Mouse (Mus musculus) liver, embryonic 15.5 days (tissue): ENCODE results near the gene Ddx47. TPM values are rescaled to one million over a fixed set of nuclear protein-coding genes. Genes with fewer than 3 reads are reported as not detected.

ENCODE experiments used
- ATAC-seq: fragments of 200-750 bp; cut with Nextera tagmentation; 2 replicates; pipeline ENCODE4 v1.8.0; 2017; ENCODE audit warnings: moderate number of reproducible peaks, mild to moderate bottlenecking, moderate library complexity; ENCODE audit not compliant: insufficient read depth
- H3K27ac ChIP-seq: fragments of 300-500 bp; sonication (generic); replicated peaks from 2 replicates; pipeline ENCODE4 v1.5.1; 2015; ENCODE audit warnings: mild to moderate bottlenecking, inconsistent platforms
- H3K27me3 ChIP-seq: fragments of 300-500 bp; sonication (generic); 2 replicates; pipeline ENCODE4 v1.6.1; 2015; ENCODE audit warnings: mild to moderate bottlenecking, inconsistent platforms
- H3K36me3 ChIP-seq: fragments of 300-500 bp; sonication (generic); replicated peaks from 2 replicates; pipeline ENCODE4 v1.6.1; 2015; ENCODE audit warnings: moderate library complexity, mild to moderate bottlenecking, inconsistent platforms
- H3K4me1 ChIP-seq: fragments of 300-500 bp; sonication (generic); replicated peaks from 2 replicates; pipeline ENCODE4 v1.6.1; 2015; ENCODE audit warnings: inconsistent platforms
- H3K4me2 ChIP-seq: fragments of 300-500 bp; sonication (generic); 2 replicates; pipeline ENCODE4 v1.6.1; 2015; ENCODE audit warnings: moderate library complexity, mild to moderate bottlenecking, inconsistent platforms
- H3K4me3 ChIP-seq: fragments of 300-500 bp; sonication (generic); replicated peaks from 2 replicates; pipeline ENCODE4 v1.5.1; 2015; ENCODE audit warnings: mild to moderate bottlenecking, inconsistent platforms
- H3K9ac ChIP-seq: fragments of 300-500 bp; sonication (generic); 2 replicates; pipeline ENCODE4 v1.6.1; 2015; ENCODE audit warnings: moderate library complexity, mild to moderate bottlenecking, inconsistent platforms
- H3K9me3 ChIP-seq: fragments of 300-500 bp; sonication (generic); replicated peaks from 2 replicates; pipeline ENCODE4 v1.6.1; 2016; ENCODE audit warnings: inconsistent platforms
- WGBS: fragments of 180-500 bp; shearing (Covaris S2); methylation state at CpG from one replicate; pipeline ENCODE4 v1.1.7; 2015; ENCODE audit warnings: mixed read lengths; ENCODE audit not compliant: insufficient replicate concordance; 5-methylcytosine and 5-hydroxymethylcytosine counted together
- polyA plus RNA-seq: library from polyadenylated mRNA; unstranded; fragments of >200 nt; fragmentation: Nextera tagmentation; extraction: Ambion mirVana; gene quantifications from 2 replicates; pipeline ENCODE4 v1.2.1, GENCODE M21; 2015

Gene Ddx47
- polyA plus RNA-seq, 1 experiment from 2014 or later: 54.6 TPM

DNA sequence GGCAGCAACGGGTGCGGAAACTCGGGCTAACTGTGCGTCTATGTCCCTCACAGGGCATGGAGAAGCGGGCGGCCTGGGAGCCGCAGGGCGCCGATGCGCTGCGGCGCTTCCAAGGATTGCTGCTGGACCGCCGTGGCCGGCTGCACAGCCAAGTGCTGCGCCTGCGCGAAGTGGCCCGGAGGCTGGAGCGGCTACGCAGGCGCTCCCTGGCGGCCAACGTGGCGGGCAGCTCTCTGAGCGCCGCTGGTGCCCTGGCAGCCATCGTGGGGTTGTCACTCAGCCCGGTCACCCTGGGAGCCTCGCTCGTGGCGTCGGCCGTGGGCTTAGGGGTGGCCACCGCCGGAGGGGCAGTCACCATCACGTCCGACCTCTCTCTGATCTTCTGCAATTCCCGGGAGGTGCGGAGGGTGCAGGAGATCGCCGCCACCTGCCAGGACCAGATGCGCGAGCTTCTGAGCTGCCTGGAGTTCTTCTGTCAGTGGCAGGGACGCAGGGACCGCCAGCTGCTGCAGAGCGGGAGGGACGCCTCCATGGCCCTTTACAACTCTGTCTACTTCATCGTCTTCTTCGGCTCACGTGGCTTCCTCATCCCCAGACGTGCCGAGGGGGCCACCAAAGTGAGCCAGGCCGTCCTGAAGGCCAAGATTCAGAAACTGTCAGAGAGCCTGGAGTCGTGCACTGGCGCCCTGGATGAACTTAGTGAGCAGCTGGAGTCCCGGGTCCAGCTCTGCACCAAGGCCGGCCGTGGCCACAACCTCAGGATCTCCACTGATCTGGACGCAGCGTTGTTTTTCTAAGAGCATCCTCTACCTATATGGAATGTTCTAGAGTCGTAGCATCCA lies 27.7 kb upstream of the Ddx47 start:
- Histone ChIP-seq H3K4me1 (peaks cover 60% of the 10 kb centered on the region), H3K27me3 (0 out of 2 replicates have a peak, but pooled peaks cover 3% of the 10 kb centered on the region), H3K4me3 (peak overlapping the region; percentile 67), H3K9me3 (no peaks in the 10 kb centered on the region), H3K4me2 (peak overlapping the region; percentile 82), H3K27ac (peak overlapping the region; percentile 92), H3K36me3 (no peaks in the 10 kb centered on the region), H3K9ac (peak overlapping the region; percentile 78)
- ATAC-seq: peak; percentile 77
- WGBS: 3% methylated on average over 62 of the region's 62 CpGs

DNA sequence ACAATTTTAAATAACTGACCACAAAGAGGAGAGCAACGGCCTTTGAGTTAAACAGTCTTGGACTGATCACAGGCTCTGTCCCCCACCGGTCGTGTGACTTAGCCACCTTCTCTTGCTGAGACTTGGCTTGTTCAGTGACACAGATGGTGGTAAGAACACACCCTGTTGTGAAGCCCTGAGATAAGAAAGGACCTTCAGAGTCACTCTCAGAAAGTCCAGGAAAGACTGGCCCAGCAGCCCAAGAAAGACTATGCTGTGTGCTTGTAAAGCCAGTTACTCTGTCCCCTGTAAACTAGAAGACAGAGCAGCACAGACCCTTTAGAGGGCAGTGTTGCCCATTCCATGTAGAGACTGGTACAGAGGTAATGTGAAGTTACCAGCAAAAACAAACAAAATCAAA lies 26.7 kb upstream of the Ddx47 start:
- Histone ChIP-seq H3K4me3 (peak overlapping the region; percentile 67), H3K36me3 (no peaks in the 10 kb centered on the region), H3K27me3 (0 out of 2 replicates have a peak, but pooled peaks cover 3% of the 10 kb centered on the region), H3K9me3 (no peaks in the 10 kb centered on the region), H3K9ac (peak overlapping the region; percentile 78), H3K4me1 (peaks cover 60% of the 10 kb centered on the region), H3K4me2 (peak overlapping the region; percentile 82), H3K27ac (peak overlapping the region; percentile 92)
- peak; percentile 92 for ATAC-seq
- 24% methylated on average over 3 of the region's 3 CpGs for WGBS

DNA sequence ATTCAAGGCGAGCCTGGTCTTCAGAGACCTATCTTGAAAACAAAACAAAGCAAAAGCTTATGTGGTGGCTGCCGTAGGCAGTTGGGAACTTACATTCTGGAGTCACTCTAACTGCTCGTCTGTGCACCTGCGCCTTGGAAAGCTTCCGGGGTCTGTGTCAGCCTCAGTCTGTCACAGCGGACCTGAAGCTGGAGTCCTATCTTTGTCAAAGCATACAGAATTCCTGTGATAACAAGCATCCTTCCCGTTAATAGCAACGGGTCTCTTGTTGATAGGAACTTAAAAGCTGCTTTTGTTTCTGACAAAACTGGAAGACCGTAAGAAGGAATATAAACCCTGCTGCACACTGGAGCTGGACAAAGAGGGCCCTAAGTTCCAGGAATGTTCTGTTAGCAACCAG lies 23.0 kb upstream of the Ddx47 start:
- 67% methylated on average over 9 of the region's 9 CpGs for whole genome bisulfite sequencing
- no peak for ATAC-seq
- H3K9ac ChIP-seq: no peak overlapping the region
- no peaks in the 10 kb centered on the region for H3K9me3 ChIP-seq
- H3K36me3 ChIP-seq: no peaks in the 10 kb centered on the region
- no peak overlapping the region for H3K4me3 ChIP-seq
- no peak overlapping the region for H3K4me2 ChIP-seq
- 0 out of 2 replicates have a peak, but pooled peaks cover 3% of the 10 kb centered on the region for H3K27me3 ChIP-seq
- peaks cover 31% of the 10 kb centered on the region for H3K4me1 ChIP-seq
- H3K27ac ChIP-seq: no peak overlapping the region

DNA sequence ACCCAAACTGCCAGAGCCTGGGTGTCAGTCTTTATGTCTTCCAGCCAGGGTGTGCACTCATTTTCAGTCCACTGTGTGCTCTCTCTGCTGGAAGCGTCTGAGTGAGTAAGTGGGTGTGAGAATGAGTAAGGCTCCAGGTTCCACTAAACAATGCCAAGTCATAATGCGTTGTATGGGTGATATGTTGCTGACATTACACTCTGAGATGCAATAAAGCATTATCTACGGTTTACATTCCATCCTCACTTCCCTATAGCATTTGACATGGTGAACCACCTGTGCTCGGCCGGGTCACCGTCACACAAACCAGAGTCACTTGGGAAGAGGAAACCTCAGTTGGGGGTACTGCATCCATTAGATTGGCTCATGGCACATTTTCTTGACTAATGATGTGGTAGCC lies 20.7 kb upstream of the Ddx47 start:
- Histone ChIP-seq H3K4me1 (peaks cover 16% of the 10 kb centered on the region), H3K4me2 (no peak overlapping the region), H3K36me3 (no peaks in the 10 kb centered on the region), H3K9ac (no peak overlapping the region), H3K4me3 (no peak overlapping the region), H3K27ac (no peak overlapping the region), H3K27me3 (0 out of 2 replicates have a peak, but pooled peaks cover 3% of the 10 kb centered on the region), H3K9me3 (no peaks in the 10 kb centered on the region)
- no peak for ATAC-seq
- WGBS: 68% methylated on average over 6 of the region's 6 CpGs

DNA sequence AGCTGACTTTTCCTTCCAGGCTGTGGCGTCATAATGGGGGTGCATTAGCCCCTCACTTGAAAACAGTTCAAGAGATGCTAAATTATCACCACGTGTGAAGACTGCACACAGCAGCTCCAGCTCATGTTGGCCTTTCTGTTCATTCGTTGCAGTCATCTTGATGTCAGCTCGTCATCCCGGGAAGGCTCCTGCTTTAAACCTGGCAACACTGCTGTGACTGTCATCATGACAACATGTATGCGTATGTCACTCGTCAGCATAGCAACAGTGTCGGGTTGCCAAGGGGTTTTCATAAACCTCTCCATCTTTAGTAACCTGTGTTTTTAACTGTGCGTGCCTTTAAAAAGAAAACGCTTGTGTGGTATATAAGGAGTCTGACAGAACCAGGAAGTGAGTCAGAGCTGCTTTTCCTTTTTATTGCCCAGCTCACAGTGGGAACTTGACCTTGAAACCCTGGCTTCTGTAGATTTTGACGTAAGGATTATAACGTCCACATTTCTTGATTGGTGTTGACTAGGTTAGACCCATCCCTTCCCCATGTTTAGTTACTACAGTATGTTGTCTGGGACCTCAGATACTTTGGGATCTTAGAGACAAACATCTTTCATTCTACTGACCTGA lies 17.3 kb upstream of the Ddx47 start:
- no peak overlapping the region for H3K4me2 ChIP-seq
- no peak overlapping the region for H3K9ac ChIP-seq
- H3K27me3 ChIP-seq: no peaks in the 10 kb centered on the region
- WGBS: 48% methylated on average over 12 of the region's 12 CpGs
- H3K4me3 ChIP-seq: no peak overlapping the region
- no peak overlapping the region for H3K27ac ChIP-seq
- no peaks in the 10 kb centered on the region for H3K36me3 ChIP-seq
- no peaks in the 10 kb centered on the region for H3K4me1 ChIP-seq
- no peaks in the 10 kb centered on the region for H3K9me3 ChIP-seq
- no peak for ATAC-seq

DNA sequence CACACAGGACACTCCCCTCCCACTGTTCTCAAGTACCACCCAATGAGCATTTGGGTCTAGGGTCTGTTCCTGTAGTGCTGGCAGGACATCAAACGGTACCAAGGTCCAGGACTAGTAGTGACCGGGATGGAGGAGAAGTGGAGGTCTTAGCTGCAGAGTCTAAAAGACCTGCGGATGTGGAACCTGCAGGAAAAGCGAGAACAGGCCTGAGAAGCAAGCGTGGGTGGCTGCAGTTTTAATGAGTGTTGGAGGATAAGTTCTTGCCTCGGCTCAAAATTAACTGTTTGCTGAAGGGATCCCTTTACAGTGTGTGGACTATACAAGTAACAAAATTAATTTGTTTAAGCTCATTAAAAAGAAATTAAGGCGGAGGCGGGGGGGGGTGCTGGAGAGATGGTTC lies 16.4 kb upstream of the Ddx47 start:
- no peak for ATAC-seq
- no peaks in the 10 kb centered on the region for H3K9me3 ChIP-seq
- no peak overlapping the region for H3K4me2 ChIP-seq
- H3K36me3 ChIP-seq: no peaks in the 10 kb centered on the region
- H3K4me1 ChIP-seq: no peaks in the 10 kb centered on the region
- H3K27ac ChIP-seq: no peak overlapping the region
- peaks cover 3% of the 10 kb centered on the region; the same call in 1 of the 2 replicates for H3K27me3 ChIP-seq
- no peak overlapping the region for H3K9ac ChIP-seq
- WGBS: 73% methylated on average over 8 of the region's 8 CpGs
- H3K4me3 ChIP-seq: no peak overlapping the region

DNA sequence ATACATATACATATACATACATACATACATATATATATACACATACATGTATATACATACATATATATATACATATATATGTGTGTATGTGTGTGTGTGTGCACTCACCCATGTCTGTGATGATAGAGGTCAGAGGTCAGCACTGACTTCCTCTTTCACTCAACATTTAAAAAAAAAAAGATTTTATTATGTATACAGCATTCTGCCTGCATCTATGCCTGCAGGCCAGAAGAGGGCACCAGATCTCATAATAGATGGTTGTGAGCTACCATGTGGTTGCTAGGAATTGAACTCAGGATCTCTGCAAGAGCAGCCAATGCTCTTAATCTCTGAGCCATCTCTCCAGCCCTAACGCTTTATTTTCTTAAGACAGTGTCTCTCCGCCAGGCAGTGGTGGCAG lies 14.5 kb upstream of the Ddx47 start:
- no peak overlapping the region for H3K4me3 ChIP-seq
- H3K27me3 ChIP-seq: peaks cover 3% of the 10 kb centered on the region; the same call in 1 of the 2 replicates
- no peaks in the 10 kb centered on the region for H3K36me3 ChIP-seq
- no peak overlapping the region for H3K27ac ChIP-seq
- H3K9me3 ChIP-seq: no peaks in the 10 kb centered on the region
- H3K9ac ChIP-seq: no peak overlapping the region
- H3K4me2 ChIP-seq: no peak overlapping the region
- no peak for ATAC-seq
- WGBS: 71% methylated on average over 2 of the region's 2 CpGs
- H3K4me1 ChIP-seq: no peaks in the 10 kb centered on the region

DNA sequence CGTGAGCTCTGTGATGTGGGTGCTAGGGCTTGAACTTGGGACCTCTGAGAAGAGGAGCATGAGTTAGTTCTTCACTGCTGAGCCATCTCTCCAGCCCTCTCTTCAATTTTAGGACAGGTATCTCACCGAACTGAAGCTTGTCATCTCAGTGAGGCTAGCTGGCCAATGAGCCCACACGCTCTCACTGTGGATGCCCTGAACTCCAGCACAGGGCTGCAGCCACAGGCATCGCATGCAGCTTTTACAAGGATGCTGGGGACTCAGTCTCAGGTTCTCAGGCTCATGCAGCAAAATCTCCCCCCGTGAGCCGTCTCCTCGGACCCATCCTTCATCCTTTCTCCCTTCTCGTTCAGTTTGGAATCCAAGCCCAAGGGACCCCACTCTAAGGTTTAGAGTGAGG lies 13.3 kb upstream of the Ddx47 start:
- H3K9me3 ChIP-seq: no peaks in the 10 kb centered on the region
- H3K27me3 ChIP-seq: peaks cover 3% of the 10 kb centered on the region; the same call in 1 of the 2 replicates
- H3K9ac ChIP-seq: no peak overlapping the region
- no peaks in the 10 kb centered on the region for H3K4me1 ChIP-seq
- no peak overlapping the region for H3K4me2 ChIP-seq
- H3K4me3 ChIP-seq: no peak overlapping the region
- ATAC-seq: no peak
- 74% methylated on average over 8 of the region's 8 CpGs for WGBS
- H3K36me3 ChIP-seq: no peaks in the 10 kb centered on the region
- H3K27ac ChIP-seq: no peak overlapping the region

DNA sequence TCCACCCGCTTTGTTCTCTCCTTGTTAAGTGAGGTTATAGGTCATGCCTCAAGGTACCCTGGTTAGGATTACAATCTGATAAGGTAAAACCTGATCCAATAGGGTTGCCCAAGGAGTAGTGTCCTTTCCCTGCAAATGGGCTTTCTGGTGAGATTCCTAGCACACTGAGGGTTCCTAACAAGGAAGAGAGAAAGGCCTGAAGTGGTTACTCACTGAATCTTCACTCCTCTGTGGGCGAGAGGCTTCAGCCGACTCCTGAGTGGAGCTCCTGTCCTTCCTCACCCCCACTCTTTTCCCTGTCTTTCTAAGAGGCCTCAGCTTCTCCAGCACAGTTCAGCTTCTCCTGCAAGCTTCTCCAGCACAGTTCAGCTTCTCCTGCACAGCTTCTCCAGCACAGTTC lies 12.6 kb upstream of the Ddx47 start:
- H3K9me3 ChIP-seq: no peaks in the 10 kb centered on the region
- peaks cover 3% of the 10 kb centered on the region; the same call in 1 of the 2 replicates for H3K27me3 ChIP-seq
- no peak for ATAC-seq
- no peaks in the 10 kb centered on the region for H3K4me1 ChIP-seq
- 57% methylated on average over 3 of the region's 3 CpGs for WGBS
- no peaks in the 10 kb centered on the region for H3K36me3 ChIP-seq
- no peak overlapping the region for H3K4me2 ChIP-seq
- no peak overlapping the region for H3K9ac ChIP-seq
- H3K27ac ChIP-seq: no peak overlapping the region
- no peak overlapping the region for H3K4me3 ChIP-seq

DNA sequence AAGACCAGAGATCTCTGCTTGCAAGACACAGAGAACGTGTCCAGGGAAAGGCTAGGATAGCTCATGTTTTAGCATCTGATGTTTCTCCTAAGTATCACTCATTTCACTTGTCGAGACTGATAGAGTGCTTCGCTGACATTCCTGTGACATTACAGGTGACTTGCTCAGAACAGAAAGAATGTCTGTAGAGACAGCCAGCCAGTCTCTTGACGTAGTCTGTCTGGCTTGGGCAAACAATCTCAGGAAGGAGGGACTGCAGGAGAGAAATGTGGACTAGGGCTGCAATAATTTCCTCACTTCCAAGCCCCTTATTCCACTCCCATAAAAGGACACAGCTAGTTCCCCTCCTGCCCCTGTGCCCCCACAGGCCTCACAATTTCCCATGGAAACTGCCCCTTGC lies 11.1 kb upstream of the Ddx47 start:
- Histone ChIP-seq H3K27me3 (peaks cover 3% of the 10 kb centered on the region; the same call in 1 of the 2 replicates), H3K9me3 (no peaks in the 10 kb centered on the region), H3K4me1 (no peaks in the 10 kb centered on the region), H3K4me3 (no peak overlapping the region), H3K4me2 (no peak overlapping the region), H3K36me3 (no peaks in the 10 kb centered on the region), H3K9ac (no peak overlapping the region), H3K27ac (no peak overlapping the region)
- 49% methylated on average over 4 of the region's 4 CpGs for WGBS
- no peak for ATAC-seq

DNA sequence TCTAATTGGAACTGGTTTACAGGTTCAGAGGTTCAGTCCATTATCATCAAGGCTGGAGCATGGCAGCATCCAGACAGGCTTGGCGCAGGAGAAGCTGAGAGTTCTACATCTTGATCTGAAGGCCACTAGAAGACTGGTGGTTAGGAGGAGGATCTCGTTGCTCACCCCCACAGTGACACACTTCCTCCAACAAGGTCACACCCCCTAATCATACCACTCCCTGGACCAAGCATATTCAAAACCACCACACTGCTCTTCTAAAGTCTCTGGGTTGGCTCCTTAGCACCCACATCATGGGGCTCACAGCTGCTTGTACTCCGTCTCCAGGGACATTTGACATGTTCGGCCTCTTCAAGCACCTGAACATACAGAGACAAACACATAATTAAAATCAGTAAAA lies 9.4 kb upstream of the Ddx47 start:
- Histone ChIP-seq H3K4me2 (no peak overlapping the region), H3K9me3 (no peaks in the 10 kb centered on the region), H3K9ac (no peak overlapping the region), H3K4me3 (no peak overlapping the region), H3K36me3 (no peaks in the 10 kb centered on the region), H3K27me3 (peaks cover 3% of the 10 kb centered on the region; the same call in 1 of the 2 replicates), H3K27ac (no peak overlapping the region), H3K4me1 (peaks cover 11% of the 10 kb centered on the region)
- WGBS: 50% methylated on average over 4 of the region's 4 CpGs
- ATAC-seq: no peak
